Mouse (Mus musculus) C2C12 (cell line): ENCODE measurements at regions not wholly inside any gene's neighbourhood (a gene's known extent, or its start where the extent isn't known, plus 50 kb on each side); places are given as distances from the start of the nearest gene placed in this dataset.

ENCODE experiments used
- H3K27me3 ChIP-seq: one replicate; pipeline ENCODE4 v1.6.1; 2011; ENCODE audit not compliant: control insufficient read depth, insufficient read depth, insufficient read length
- H3K36me3 ChIP-seq: one replicate; pipeline ENCODE4 v1.6.1; 2011; ENCODE audit not compliant: control insufficient read depth, insufficient read depth
- H3K4me3 ChIP-seq: one replicate; pipeline ENCODE4 v1.5.1; 2011; ENCODE audit warnings: mild to moderate bottlenecking, control low read depth; ENCODE audit not compliant: poor library complexity, insufficient read depth, severe bottlenecking
- H3K79me2 ChIP-seq: one replicate; pipeline ENCODE4 v1.6.1; 2011; ENCODE audit not compliant: control insufficient read depth, insufficient read depth
- H3K79me3 ChIP-seq: one replicate; pipeline ENCODE4 v1.6.1; 2011; ENCODE audit warnings: low read depth, control low read depth
- H3ac ChIP-seq: one replicate; pipeline ENCODE3; 2011; ENCODE audit warnings: low read depth; ENCODE audit not compliant: control insufficient read depth, insufficient read length
- CEBPB ChIP-seq: IDR thresholded peaks from one replicate; pipeline ENCODE4 v1.6.1; 2011; ENCODE audit warnings: low read depth, mild to moderate bottlenecking, control low read depth, moderate library complexity
- CTCF ChIP-seq: IDR thresholded peaks from one replicate; pipeline ENCODE4 v1.5.1; 2011; ENCODE audit not compliant: control insufficient read depth, insufficient read depth, insufficient read length
- FOSL1 ChIP-seq: IDR thresholded peaks from one replicate; pipeline ENCODE4 v1.8.0; 2011; ENCODE audit warnings: mild to moderate bottlenecking, low read length; ENCODE audit not compliant: poor library complexity, insufficient read depth, severe bottlenecking
- MAX ChIP-seq: IDR thresholded peaks from one replicate; pipeline ENCODE4 v1.6.1; 2011; ENCODE audit warnings: mild to moderate bottlenecking, control low read depth
- MYOD1 ChIP-seq: IDR thresholded peaks from one replicate; pipeline ENCODE4 v1.6.1; 2011; ENCODE audit warnings: low read depth; ENCODE audit not compliant: control insufficient read depth, insufficient read length
- MYOG ChIP-seq: IDR thresholded peaks from one replicate; pipeline ENCODE4 v1.6.1; 2011; ENCODE audit not compliant: control insufficient read depth, insufficient read length; ENCODE audit errors: extremely low read depth
- USF1 ChIP-seq: IDR thresholded peaks from one replicate; pipeline ENCODE4 v1.6.1; 2011; ENCODE audit warnings: low read depth, mild to moderate bottlenecking, control low read depth, moderate library complexity

DNA sequence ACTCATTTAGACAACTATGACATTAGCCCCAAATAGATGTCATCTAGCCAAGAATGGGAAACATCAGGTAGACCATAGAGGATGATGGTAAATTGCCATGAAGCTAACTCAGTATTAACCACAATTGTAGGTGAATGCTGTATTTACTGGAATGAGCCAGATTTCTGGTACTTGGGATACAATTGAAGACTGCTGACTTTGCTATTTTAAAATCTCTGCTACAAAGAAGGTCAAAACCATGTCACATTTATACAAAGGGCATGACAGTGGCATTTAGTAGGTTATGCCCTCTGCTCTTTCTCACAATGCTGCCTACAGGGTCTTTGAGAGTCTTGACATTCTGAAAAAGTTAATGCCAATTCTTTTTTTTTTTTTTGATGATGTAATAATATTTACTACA lies 178.8 kb upstream of the 4930583I09Rik start:
- TF ChIP-seq FOSL1, result no peak
- no peak for TF ChIP-seq MAX
- no peak for TF ChIP-seq MYOG
- TF ChIP-seq CEBPB, result no peak
- no peak for TF ChIP-seq MYOD1
- no peak for TF ChIP-seq USF1
- TF ChIP-seq CTCF, result no peak
- Histone ChIP-seq H3K79me2 (no peaks in the 10 kb centered on the region), H3K79me3 (no peaks in the 10 kb centered on the region), H3K27me3 (no peaks in the 10 kb centered on the region), H3ac (no peak overlapping the region), H3K36me3 (no peaks in the 10 kb centered on the region), H3K4me3 (no peak overlapping the region)

DNA sequence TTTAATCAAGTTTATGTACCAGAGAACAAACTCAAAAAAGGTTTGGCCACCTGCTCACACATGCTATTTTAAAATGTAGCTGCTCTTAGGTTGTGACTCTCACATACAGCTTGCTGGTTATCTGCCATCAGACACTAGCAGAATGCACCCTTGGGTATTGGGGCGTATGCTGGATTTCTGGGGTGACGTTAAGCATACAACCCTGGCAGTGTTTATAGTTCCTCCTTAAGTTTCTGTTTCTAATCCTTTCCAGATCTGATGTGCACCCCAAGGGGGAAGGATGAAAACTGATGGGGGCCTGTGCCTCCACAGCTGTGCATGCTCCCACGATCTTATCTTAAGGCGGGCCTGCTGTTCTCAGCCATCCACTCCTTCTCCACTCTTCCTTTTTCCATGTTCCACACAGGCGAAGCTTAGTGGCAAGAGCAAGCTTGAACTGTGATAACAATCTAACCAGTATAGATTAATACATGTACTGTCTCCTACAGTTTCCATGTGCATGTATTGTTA lies 164.8 kb upstream of the 4930583I09Rik start:
- H3K27me3 ChIP-seq, result no peaks in the 10 kb centered on the region
- no peaks in the 10 kb centered on the region for H3K36me3 ChIP-seq
- no peaks in the 10 kb centered on the region for H3K79me3 ChIP-seq
- TF ChIP-seq CTCF (no peak), MAX (no peak), FOSL1 (no peak), USF1 (no peak), CEBPB (no peak), MYOD1 (no peak), MYOG (no peak)
- H3ac ChIP-seq, result no peak overlapping the region
- no peak overlapping the region for H3K4me3 ChIP-seq
- H3K79me2 ChIP-seq, result no peaks in the 10 kb centered on the region

DNA sequence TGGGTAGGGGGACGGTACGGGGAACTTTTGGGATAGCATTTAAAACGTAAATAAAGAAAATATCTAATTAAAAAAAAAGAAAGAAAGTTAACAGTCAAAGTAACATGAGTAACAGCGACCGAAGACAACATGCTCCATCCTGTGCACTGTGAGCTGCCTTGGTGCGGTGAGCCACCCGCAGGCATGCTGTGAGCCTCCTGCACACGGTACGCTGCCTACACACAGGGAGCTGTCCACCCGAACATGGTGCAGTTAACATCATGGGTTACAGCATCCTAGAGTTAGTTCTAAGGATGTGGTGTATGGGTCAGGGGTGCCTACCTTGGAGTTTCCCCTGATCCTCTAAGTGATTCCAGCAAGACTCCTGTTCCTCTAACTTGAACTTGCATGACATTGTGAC lies 158.6 kb upstream of the 4930583I09Rik start:
- H3K4me3 ChIP-seq, result no peak overlapping the region
- H3K36me3 ChIP-seq, result no peaks in the 10 kb centered on the region
- no peaks in the 10 kb centered on the region for H3K79me3 ChIP-seq
- H3K27me3 ChIP-seq, result no peaks in the 10 kb centered on the region
- no peak for TF ChIP-seq CTCF
- TF ChIP-seq USF1, result no peak
- TF ChIP-seq MYOD1, result no peak
- no peak for TF ChIP-seq MAX
- no peak for TF ChIP-seq FOSL1
- no peak for TF ChIP-seq CEBPB
- no peak for TF ChIP-seq MYOG
- H3ac ChIP-seq, result no peak overlapping the region
- H3K79me2 ChIP-seq, result no peaks in the 10 kb centered on the region

DNA sequence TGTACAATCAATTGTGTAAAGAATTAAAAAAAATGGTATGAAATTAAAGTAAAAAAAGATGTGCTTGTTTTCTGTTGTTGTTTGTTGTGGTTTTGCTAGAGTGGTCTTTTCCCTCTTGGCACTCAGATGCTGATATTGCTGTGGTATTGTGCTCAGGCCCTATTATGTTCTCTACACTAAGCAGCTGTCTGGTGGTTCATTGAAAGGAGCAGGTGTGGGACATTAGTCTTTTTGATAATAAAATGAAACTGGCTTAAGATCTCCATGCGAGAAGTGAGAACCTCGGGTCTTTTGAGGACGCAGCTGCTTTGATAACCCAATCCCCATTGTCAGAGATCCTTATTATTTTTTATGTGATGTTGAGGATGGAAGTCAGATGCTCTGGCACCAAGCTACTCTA lies 155.4 kb upstream of the 4930583I09Rik start:
- no peak overlapping the region for H3ac ChIP-seq
- H3K4me3 ChIP-seq, result no peak overlapping the region
- H3K36me3 ChIP-seq, result no peaks in the 10 kb centered on the region
- no peaks in the 10 kb centered on the region for H3K27me3 ChIP-seq
- H3K79me3 ChIP-seq, result no peaks in the 10 kb centered on the region
- H3K79me2 ChIP-seq, result no peaks in the 10 kb centered on the region
- TF ChIP-seq MAX (no peak), USF1 (no peak), MYOD1 (no peak), FOSL1 (no peak), MYOG (no peak), CEBPB (no peak), CTCF (no peak)

DNA sequence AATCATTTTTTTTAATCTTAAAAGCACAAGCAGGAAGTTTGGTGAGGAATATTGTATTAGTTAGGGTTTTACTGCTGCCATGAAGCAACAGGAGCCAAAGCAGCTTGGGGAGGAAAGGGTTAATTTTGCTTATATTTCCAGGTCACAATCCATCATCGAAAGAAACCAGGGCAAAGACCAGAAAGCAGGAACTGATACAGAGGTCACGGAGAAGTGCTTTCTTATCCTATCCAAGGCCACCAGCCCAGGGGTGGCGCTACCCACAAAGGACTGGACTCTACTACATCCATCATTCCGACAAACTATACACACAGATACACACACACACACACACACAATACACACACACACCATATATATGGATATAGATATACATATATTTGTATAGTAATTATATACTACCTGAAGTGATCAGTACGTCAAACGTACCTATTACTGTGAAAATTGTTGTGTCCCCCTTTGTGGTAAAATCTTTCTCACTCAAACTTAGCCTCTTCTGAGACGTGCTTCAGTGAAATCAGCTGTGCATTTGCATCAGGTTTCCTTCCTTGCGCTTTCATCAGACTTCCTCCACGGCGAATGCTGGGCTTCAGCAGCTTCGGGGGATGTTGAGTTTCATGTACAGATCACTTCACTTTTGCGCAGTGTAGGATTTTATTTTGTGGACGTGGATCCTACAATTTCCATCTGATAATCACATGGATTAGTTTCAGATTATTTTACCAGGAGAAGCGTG lies 148.6 kb upstream of the 4930583I09Rik start:
- Histone ChIP-seq H3K79me3 (no peaks in the 10 kb centered on the region), H3K79me2 (no peaks in the 10 kb centered on the region), H3ac (no peak overlapping the region), H3K27me3 (no peaks in the 10 kb centered on the region), H3K4me3 (no peak overlapping the region), H3K36me3 (no peaks in the 10 kb centered on the region)
- no peak for TF ChIP-seq FOSL1
- no peak for TF ChIP-seq MYOG
- no peak for TF ChIP-seq MAX
- no peak for TF ChIP-seq MYOD1
- no peak for TF ChIP-seq CTCF
- no peak for TF ChIP-seq USF1

DNA sequence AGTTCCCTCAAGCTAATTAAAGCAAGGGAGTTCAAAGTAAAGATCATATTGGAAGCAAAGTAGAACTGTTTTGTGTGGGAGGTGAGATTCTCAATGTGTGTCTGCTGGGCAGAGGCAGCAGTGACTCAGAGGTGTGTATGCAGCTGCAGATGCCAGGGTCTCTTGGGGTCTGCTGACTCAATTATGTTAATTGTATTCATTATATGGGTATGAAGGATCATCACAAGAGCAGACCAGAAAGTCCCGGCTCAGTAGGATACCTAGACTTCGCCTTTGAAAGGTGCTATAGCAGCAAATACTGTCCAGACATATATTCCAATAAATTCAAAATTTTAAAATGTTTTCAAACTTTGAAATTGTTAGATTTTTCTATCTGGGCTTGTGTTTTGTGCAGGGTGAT lies 147.6 kb upstream of the 4930583I09Rik start:
- H3K4me3 ChIP-seq, result no peak overlapping the region
- no peaks in the 10 kb centered on the region for H3K36me3 ChIP-seq
- no peaks in the 10 kb centered on the region for H3K79me2 ChIP-seq
- no peaks in the 10 kb centered on the region for H3K27me3 ChIP-seq
- TF ChIP-seq MAX (no peak), USF1 (no peak), CTCF (no peak), MYOD1 (no peak), MYOG (no peak), FOSL1 (no peak), CEBPB (no peak)
- H3ac ChIP-seq, result no peak overlapping the region
- H3K79me3 ChIP-seq, result no peaks in the 10 kb centered on the region
